Mouse (Mus musculus) midbrain, embryonic 10.5 days (tissue): Measurements from ENCODE around the gene Ugt1a6b. TPM values are rescaled to one million over a fixed set of nuclear protein-coding genes. Genes with fewer than 3 reads are reported as not detected.
"Not testable (repeated sequence)": the region's sequence is repeated elsewhere in the genome, so short reads cannot be mapped to it uniquely, and the experiment has no call there.

Experiments
- DNase-seq: peaks from one replicate; pipeline ENCODE4 v3.0.0-alpha.2; 2017; ENCODE audit warnings: low spot score
- H3K27ac ChIP-seq: fragments of 300-500 bp; sonication (generic); replicated peaks from 2 replicates; pipeline ENCODE4 v1.5.1; 2016; ENCODE audit warnings: mild to moderate bottlenecking
- H3K27me3 ChIP-seq: fragments of 300-500 bp; sonication (generic); 2 replicates; pipeline ENCODE4 v1.6.1; 2016; ENCODE audit warnings: low read depth, mild to moderate bottlenecking; ENCODE audit not compliant: poor library complexity, severe bottlenecking
- H3K36me3 ChIP-seq: fragments of 300-500 bp; sonication (generic); 2 replicates; pipeline ENCODE4 v1.6.1; 2016; ENCODE audit warnings: mild to moderate bottlenecking, moderate library complexity
- H3K4me1 ChIP-seq: fragments of 300-500 bp; sonication (generic); 2 replicates; pipeline ENCODE4 v1.6.1; 2016
- H3K4me3 ChIP-seq: fragments of 300-500 bp; sonication (generic); 2 replicates; pipeline ENCODE4 v1.5.1; 2016; ENCODE audit warnings: mild to moderate bottlenecking, moderate library complexity
- H3K9me3 ChIP-seq: fragments of 300-500 bp; sonication (generic); replicated peaks from 2 replicates; pipeline ENCODE4 v1.6.1; 2016; ENCODE audit warnings: mild to moderate bottlenecking
- WGBS: fragments of 180-500 bp; shearing (Covaris S2); methylation state at CpG from one replicate; pipeline ENCODE4 v1.1.7; 2016; 5-methylcytosine and 5-hydroxymethylcytosine counted together
- polyA plus RNA-seq: library from polyadenylated mRNA; unstranded; fragments of >200 nt; fragmentation: Nextera tagmentation; extraction: Ambion mirVana; gene quantifications from 2 replicates; pipeline ENCODE4 v1.2.1, GENCODE M21; 2016

The Ugt1a6b gene
- polyA plus RNA-seq, 1 experiment from 2014 or later, result not detected

GRCm38 (mm10) chr1:88223591-88223990, 120.5 kb downstream of the Ugt1a6b start:
- H3K9me3 ChIP-seq, result peaks cover 34% of the 10 kb centered on the region
- H3K27ac ChIP-seq, result no peak overlapping the region
- DNase-seq, result peak; percentile 17
- H3K4me1 ChIP-seq, result no peaks in the 10 kb centered on the region
- no peak overlapping the region for H3K4me3 ChIP-seq
- H3K36me3 ChIP-seq, result no peaks in the 10 kb centered on the region
- H3K27me3 ChIP-seq, result no peaks in the 10 kb centered on the region
- WGBS, result 62% methylated on average over 1 of the region's 1 CpGs

GRCm38 (mm10) chr1:88224029-88224776, 121.2 kb downstream of the Ugt1a6b start:
- Histone ChIP-seq H3K9me3 (peaks cover 40% of the 10 kb centered on the region), H3K27me3 (no peaks in the 10 kb centered on the region)
- 68% methylated on average over 2 of the region's 2 CpGs for WGBS

GRCm38 (mm10) chr1:88225301-88225700, 122.2 kb downstream of the Ugt1a6b start:
- peaks cover 51% of the 10 kb centered on the region for H3K9me3 ChIP-seq
- not testable (repeated sequence) for H3K4me1 ChIP-seq, H3K4me3 ChIP-seq, H3K27ac ChIP-seq, H3K27me3 ChIP-seq, H3K36me3 ChIP-seq
- peak; percentile 11 for DNase-seq
- WGBS, result 44% methylated on average over 2 of the region's 2 CpGs

More at GRCm38 (mm10) chr1:88224029-88224776, 121.2 kb downstream of the Ugt1a6b start:
- DNase-seq, result peak; percentile 16
- Histone ChIP-seq H3K4me3 (no peak overlapping the region), H3K4me1 (no peaks in the 10 kb centered on the region), H3K27ac (no peak overlapping the region), H3K36me3 (no peaks in the 10 kb centered on the region)

- H3K27ac ChIP-seq, result no peak overlapping the region
- no peaks in the 10 kb centered on the region for H3K27me3 ChIP-seq
- peaks cover 56% of the 10 kb centered on the region for H3K9me3 ChIP-seq
- DNase-seq, result peak; percentile 11
- H3K4me1 ChIP-seq, result no peaks in the 10 kb centered on the region
- H3K36me3 ChIP-seq, result no peaks in the 10 kb centered on the region
- H3K4me3 ChIP-seq, result no peak overlapping the region
Observed at GRCm38 (mm10) chr1:88225741-88226140, 122.7 kb downstream of the Ugt1a6b start.

GRCm38 (mm10) chr1:88226670-88227379, 123.8 kb downstream of the Ugt1a6b start, which contains the start of gene Mroh2a:
Mroh2a (plus strand) TSS chr1:88226986.
- no peak within 1 kb of the TSS for H3K27ac ChIP-seq
- H3K27me3 ChIP-seq, result no peaks in the 10 kb centered on the region
- no peaks in the 10 kb centered on the region for H3K36me3 ChIP-seq
- no peaks in the 10 kb centered on the region for H3K4me1 ChIP-seq
- WGBS, result 58% methylated on average over 5 of the region's 5 CpGs
- H3K9me3 ChIP-seq, result peaks cover 67% of the 10 kb centered on the region
- H3K4me3 ChIP-seq, result no peak within 1 kb of the TSS
- DNase-seq, result peak; percentile 13

GRCm38 (mm10) chr1:88227482-88227881, 124.4 kb downstream of the Ugt1a6b start:
- H3K4me1 ChIP-seq, result no peaks in the 10 kb centered on the region
- peak; percentile 16 for DNase-seq
- WGBS, result 60% methylated on average over 2 of the region's 2 CpGs

GRCm38 (mm10) chr1:88228121-88228520, 125.1 kb downstream of the Ugt1a6b start:
- H3K36me3 ChIP-seq, result no peaks in the 10 kb centered on the region
- 71% methylated on average over 7 of the region's 7 CpGs for WGBS
- no peak overlapping the region for H3K4me3 ChIP-seq
- peak; percentile 24 for DNase-seq
- H3K27me3 ChIP-seq, result no peaks in the 10 kb centered on the region
- peaks cover 80% of the 10 kb centered on the region for H3K9me3 ChIP-seq
- H3K27ac ChIP-seq, result no peak overlapping the region
- H3K4me1 ChIP-seq, result no peaks in the 10 kb centered on the region

More at GRCm38 (mm10) chr1:88227482-88227881, 124.4 kb downstream of the Ugt1a6b start:
- no peaks in the 10 kb centered on the region for H3K36me3 ChIP-seq
- H3K27me3 ChIP-seq, result no peaks in the 10 kb centered on the region
- H3K4me3 ChIP-seq, result no peak overlapping the region
- H3K9me3 ChIP-seq, result peaks cover 73% of the 10 kb centered on the region
- H3K27ac ChIP-seq, result no peak overlapping the region

- H3K27ac ChIP-seq, result no peak overlapping the region
- DNase-seq, result no peak
- 79% methylated on average over 3 of the region's 3 CpGs for WGBS
Observed at GRCm38 (mm10) chr1:88229566-88229965, 126.5 kb downstream of the Ugt1a6b start.

GRCm38 (mm10) chr1:88229986-88230385, 126.9 kb downstream of the Ugt1a6b start:
- 87% methylated on average over 5 of the region's 5 CpGs for WGBS
- H3K9me3 ChIP-seq, result peaks cover 98% of the 10 kb centered on the region
- no peak for DNase-seq
- H3K36me3 ChIP-seq, result no peaks in the 10 kb centered on the region
- H3K27me3 ChIP-seq, result no peaks in the 10 kb centered on the region
- H3K4me3 ChIP-seq, result no peak overlapping the region
- no peak overlapping the region for H3K27ac ChIP-seq
- no peaks in the 10 kb centered on the region for H3K4me1 ChIP-seq

More at GRCm38 (mm10) chr1:88229566-88229965, 126.5 kb downstream of the Ugt1a6b start:
- no peaks in the 10 kb centered on the region for H3K27me3 ChIP-seq
- H3K9me3 ChIP-seq, result peaks cover 94% of the 10 kb centered on the region
- no peak overlapping the region for H3K4me3 ChIP-seq
- H3K4me1 ChIP-seq, result no peaks in the 10 kb centered on the region
- no peaks in the 10 kb centered on the region for H3K36me3 ChIP-seq

GRCm38 (mm10) chr1:88230421-88230820, 127.4 kb downstream of the Ugt1a6b start:
- Histone ChIP-seq H3K36me3 (no peaks in the 10 kb centered on the region), H3K4me3 (no peak overlapping the region), H3K27ac (no peak overlapping the region), H3K27me3 (no peaks in the 10 kb centered on the region), H3K4me1 (no peaks in the 10 kb centered on the region), H3K9me3 (peaks cover 100% of the 10 kb centered on the region)
- no peak for DNase-seq
- 73% methylated on average over 7 of the region's 7 CpGs for WGBS

- no peak overlapping the region for H3K27ac ChIP-seq
- H3K27me3 ChIP-seq, result no peaks in the 10 kb centered on the region
- WGBS, result 77% methylated on average over 6 of the region's 6 CpGs
- H3K9me3 ChIP-seq, result peaks cover 100% of the 10 kb centered on the region
- H3K4me3 ChIP-seq, result no peak overlapping the region
- H3K4me1 ChIP-seq, result no peaks in the 10 kb centered on the region
- DNase-seq, result no peak
- H3K36me3 ChIP-seq, result no peaks in the 10 kb centered on the region
Observed at GRCm38 (mm10) chr1:88230981-88231802, 128.1 kb downstream of the Ugt1a6b start.

GRCm38 (mm10) chr1:88231803-88232499, 128.9 kb downstream of the Ugt1a6b start:
- Histone ChIP-seq H3K27ac (no peak overlapping the region), H3K4me1 (no peaks in the 10 kb centered on the region), H3K27me3 (no peaks in the 10 kb centered on the region), H3K4me3 (no peak overlapping the region), H3K9me3 (peaks cover 98% of the 10 kb centered on the region), H3K36me3 (no peaks in the 10 kb centered on the region)
- 72% methylated on average over 7 of the region's 7 CpGs for WGBS
- no peak for DNase-seq
